Mouse (Mus musculus): ENCODE measurements around the gene Nav3. TPM values are rescaled to one million over a fixed set of nuclear protein-coding genes. Genes with fewer than 3 reads are reported as not detected.
"Not testable (repeated sequence)": the region's sequence is repeated elsewhere in the genome, so short reads cannot be mapped to it uniquely, and the experiment has no call there.

Gene Nav3
- polyA plus RNA-seq, 1 experiment from 2014 or later, result 27.5 TPM

DNA sequence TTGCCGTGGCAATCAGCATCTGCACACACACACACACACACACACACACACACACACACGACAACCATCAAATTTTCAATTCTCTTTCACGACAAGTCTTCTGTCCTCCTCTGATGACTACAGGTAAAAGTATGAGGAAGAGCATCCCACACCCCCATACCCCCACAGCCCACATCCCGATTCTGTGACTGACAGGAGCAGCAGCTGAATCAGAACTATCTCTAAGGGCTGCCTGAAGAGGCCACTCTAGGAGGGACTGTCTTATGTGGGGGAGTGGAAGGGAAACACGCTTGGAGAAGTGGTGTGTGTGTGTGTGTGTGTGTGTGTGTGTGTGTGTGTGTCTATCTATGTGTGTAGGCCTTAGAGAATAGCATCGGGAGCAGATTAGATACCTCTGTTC, 352.7 kb downstream of the Nav3 start:
- 87% methylated on average over 6 of the region's 6 CpGs for WGBS
- Histone ChIP-seq H3K27me3 (no peaks in the 10 kb centered on the region), H3K4me2 (no peak overlapping the region), H3K9ac (no peak overlapping the region), H3K27ac (replicated peaks) (no peak overlapping the region), H3K9me3 (no peaks in the 10 kb centered on the region), H3K36me3 (no peaks in the 10 kb centered on the region), H3K4me1 (replicated peaks) (peaks cover 11% of the 10 kb centered on the region; the same call in 1 of the 2 replicates), H3K4me3 (no peak overlapping the region)
- no peak for ATAC-seq (ENCODE audit: low read depth)

DNA sequence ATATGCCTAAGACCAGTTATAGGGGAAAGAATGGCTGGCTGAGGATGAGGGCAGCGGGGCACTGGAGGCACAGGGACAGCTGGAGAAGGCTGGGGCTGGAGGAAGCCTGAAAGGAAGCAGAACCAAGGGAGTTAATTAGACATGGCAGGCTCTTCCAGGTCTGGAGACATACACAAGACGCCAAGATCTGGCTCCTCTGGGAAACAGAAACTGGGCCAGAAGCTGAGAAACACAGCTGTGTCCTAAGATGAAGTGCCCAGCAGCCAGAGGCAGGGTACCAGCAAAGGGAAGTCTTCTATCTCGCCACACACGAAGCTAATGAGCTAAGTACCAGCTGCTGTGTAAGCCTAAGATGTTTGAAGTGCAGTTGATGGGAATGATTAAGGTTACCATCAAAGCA, 353.8 kb downstream of the Nav3 start:
- no peaks in the 10 kb centered on the region for H3K9me3 ChIP-seq
- no peak overlapping the region for H3K4me3 ChIP-seq
- H3K4me2 ChIP-seq, result no peak overlapping the region
- H3K9ac ChIP-seq, result no peak overlapping the region
- no peak overlapping the region; the same call in 1 of the 2 replicates for H3K27ac ChIP-seq (replicated peaks)
- peaks cover 11% of the 10 kb centered on the region; the same call in 1 of the 2 replicates for H3K4me1 ChIP-seq (replicated peaks)
- H3K27me3 ChIP-seq, result no peaks in the 10 kb centered on the region
- no peak for ATAC-seq (ENCODE audit: low read depth)
- WGBS, result 57% methylated on average over 4 of the region's 4 CpGs
- no peaks in the 10 kb centered on the region for H3K36me3 ChIP-seq

DNA sequence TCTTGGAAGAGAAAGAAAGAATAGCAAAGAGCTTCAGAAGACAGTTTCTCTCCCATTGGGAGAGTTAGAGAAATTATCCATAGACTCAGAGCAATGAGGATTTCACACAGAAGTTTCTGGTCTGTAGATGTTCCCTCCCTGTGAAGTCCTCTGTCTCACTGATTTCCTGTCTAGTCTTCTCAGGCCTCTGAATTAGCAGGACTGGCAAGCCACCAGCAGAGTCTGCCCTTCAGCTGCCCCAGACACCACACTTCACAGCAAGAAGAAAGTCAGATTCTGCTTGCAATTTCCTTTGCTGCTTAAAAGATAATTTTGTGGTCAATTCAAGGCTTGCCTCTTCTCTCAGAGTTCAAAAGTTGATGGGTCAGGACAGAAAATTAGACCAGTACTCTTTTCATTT, 361.6 kb downstream of the Nav3 start:
- ATAC-seq (ENCODE audit: low read depth), result no peak
- no peak overlapping the region for H3K4me2 ChIP-seq
- no peaks in the 10 kb centered on the region for H3K9me3 ChIP-seq
- H3K27ac ChIP-seq (replicated peaks), result no peak overlapping the region
- H3K4me1 ChIP-seq (replicated peaks), result no peaks in the 10 kb centered on the region
- H3K9ac ChIP-seq, result no peak overlapping the region
- H3K4me3 ChIP-seq, result no peak overlapping the region
- no peaks in the 10 kb centered on the region for H3K36me3 ChIP-seq
- no peaks in the 10 kb centered on the region for H3K27me3 ChIP-seq

DNA sequence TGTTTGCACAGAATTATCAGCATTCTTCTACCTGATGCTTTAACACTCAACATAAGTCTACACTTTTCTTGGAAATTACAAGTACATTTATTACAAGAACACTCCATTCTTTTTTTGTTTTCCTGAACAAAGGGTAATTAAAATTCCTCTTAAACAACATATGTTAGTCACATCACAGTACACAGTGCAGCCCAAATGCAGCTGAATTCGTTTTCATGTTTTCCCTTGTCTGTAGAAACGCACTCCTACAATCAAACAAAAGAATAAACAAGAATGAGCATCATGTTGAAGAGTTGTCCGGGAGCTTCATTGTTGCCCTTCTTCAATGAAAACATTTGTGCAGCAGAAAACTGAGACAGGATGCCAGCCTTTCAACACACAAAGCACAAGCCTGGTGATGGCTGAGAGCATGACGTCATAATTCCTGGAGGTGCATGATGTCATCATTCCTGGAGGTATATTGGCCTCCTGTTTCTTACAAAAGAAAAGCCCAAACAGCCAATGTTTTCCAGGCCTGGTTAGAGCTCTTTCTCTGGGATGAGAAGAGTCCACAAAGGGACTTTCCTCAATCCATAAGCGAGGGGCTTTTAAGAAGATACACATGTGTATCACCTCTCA, 367.5 kb downstream of the Nav3 start:
- no peak overlapping the region for H3K4me3 ChIP-seq
- WGBS, result 70% methylated on average over 5 of the region's 5 CpGs
- no peak for ATAC-seq (ENCODE audit: low read depth)
- no peaks in the 10 kb centered on the region for H3K27me3 ChIP-seq
- no peaks in the 10 kb centered on the region for H3K9me3 ChIP-seq
- no peak overlapping the region for H3K9ac ChIP-seq
- no peaks in the 10 kb centered on the region for H3K36me3 ChIP-seq
- no peak overlapping the region for H3K4me2 ChIP-seq
- no peaks in the 10 kb centered on the region for H3K4me1 ChIP-seq (replicated peaks)
- H3K27ac ChIP-seq (replicated peaks), result no peak overlapping the region

DNA sequence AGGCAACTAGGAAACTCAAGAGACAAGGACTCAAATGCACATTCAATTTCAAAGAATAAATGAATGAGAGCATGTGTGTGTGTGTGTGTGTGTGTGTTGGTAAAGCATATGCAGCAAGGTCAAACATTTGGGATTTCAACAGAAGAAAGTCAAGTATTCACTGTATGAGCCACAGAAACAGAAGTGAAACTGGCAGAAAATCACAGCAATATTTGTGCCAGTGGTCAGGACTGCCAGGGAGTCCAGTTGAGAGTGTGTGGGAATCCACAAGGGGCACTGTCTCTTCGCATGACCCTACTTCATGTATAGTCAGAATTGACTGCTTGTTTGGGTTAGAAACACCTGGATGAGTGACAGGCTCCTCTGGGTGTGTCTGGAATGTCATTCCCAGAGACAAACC, 370.1 kb downstream of the Nav3 start:
- no peaks in the 10 kb centered on the region for H3K36me3 ChIP-seq
- no peak for ATAC-seq (ENCODE audit: low read depth)
- WGBS, result 78% methylated on average over 1 of the region's 1 CpGs
- no peaks in the 10 kb centered on the region for H3K9me3 ChIP-seq
- H3K4me1 ChIP-seq (replicated peaks), result no peaks in the 10 kb centered on the region
- no peak overlapping the region for H3K9ac ChIP-seq
- H3K4me3 ChIP-seq, result no peak overlapping the region
- H3K4me2 ChIP-seq, result no peak overlapping the region
- H3K27me3 ChIP-seq, result no peaks in the 10 kb centered on the region
- H3K27ac ChIP-seq (replicated peaks), result no peak overlapping the region

DNA sequence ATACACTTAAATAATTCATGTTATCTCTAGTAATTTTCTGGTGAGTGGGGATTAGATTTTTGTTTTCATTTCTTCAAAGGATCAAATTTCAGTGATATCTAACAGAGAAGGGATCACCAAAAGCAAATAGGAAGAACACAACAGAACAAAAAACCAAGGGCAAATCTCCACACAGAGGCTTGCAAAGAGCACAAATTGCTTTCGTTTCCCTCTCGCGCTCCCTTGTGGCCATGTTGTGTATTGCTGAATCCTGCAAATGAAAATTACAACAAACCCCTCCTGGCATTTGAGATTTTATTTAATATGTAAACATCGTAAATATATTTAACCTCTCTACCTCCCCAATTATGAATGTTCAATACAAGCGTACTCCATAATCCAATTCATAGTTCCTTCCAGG, 370.8 kb downstream of the Nav3 start:
- no peaks in the 10 kb centered on the region for H3K36me3 ChIP-seq
- H3K27me3 ChIP-seq, result no peaks in the 10 kb centered on the region
- H3K4me1 ChIP-seq (replicated peaks), result no peaks in the 10 kb centered on the region
- H3K9me3 ChIP-seq, result no peaks in the 10 kb centered on the region
- no peak overlapping the region for H3K27ac ChIP-seq (replicated peaks)
- H3K4me3 ChIP-seq, result no peak overlapping the region
- ATAC-seq (ENCODE audit: low read depth), result no peak
- H3K4me2 ChIP-seq, result no peak overlapping the region
- no peak overlapping the region for H3K9ac ChIP-seq
- WGBS, result 8% methylated on average over 5 of the region's 5 CpGs

DNA sequence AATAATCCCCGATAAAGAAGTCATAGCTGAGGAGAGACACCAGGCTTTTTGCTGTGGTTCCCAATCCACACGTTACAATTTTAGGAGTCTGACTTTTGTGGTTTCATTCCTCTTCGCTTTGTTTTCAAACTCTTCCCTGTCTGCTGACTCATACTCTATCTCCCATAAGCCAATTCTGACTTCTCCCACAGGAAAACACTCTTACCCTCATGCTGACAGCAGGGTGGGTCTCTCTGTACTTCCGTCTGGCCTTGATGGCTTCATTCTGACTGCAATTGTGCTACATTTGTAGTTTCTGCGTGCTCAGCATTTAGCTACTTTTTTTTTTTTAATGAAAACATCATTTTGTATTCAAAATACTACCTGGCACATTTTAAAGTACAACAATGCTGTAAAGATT, 379.4 kb downstream of the Nav3 start:
- WGBS, result 90% methylated on average over 5 of the region's 5 CpGs
- Histone ChIP-seq H3K4me3 (no peak overlapping the region), H3K4me1 (replicated peaks) (no peaks in the 10 kb centered on the region), H3K27me3 (no peaks in the 10 kb centered on the region), H3K36me3 (no peaks in the 10 kb centered on the region), H3K9ac (no peak overlapping the region), H3K9me3 (no peaks in the 10 kb centered on the region), H3K27ac (replicated peaks) (no peak overlapping the region), H3K4me2 (no peak overlapping the region)
- no peak for ATAC-seq (ENCODE audit: low read depth)

DNA sequence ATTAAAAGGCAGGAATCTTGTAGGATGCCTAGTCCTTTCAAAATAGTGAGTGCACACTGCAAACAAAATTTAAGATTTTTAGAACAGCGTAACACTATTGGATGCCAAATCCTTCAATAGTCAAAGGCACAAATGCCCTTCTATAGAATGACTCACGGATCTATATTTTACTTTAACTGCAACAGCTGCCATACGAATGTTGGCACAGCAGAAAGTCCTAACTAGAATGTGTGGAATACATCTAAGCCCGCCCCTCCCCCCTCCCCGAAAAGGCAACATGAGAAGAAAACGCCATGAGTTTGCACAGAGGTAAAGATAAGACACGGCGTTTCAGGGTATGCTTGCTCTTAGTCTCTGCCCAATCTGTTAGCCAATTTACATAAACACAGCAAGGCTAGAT, 383.6 kb downstream of the Nav3 start:
- Histone ChIP-seq H3K27me3 (no peaks in the 10 kb centered on the region), H3K4me1 (replicated peaks) (no peaks in the 10 kb centered on the region), H3K9ac (no peak overlapping the region), H3K27ac (replicated peaks) (no peak overlapping the region), H3K4me3 (no peak overlapping the region), H3K36me3 (no peaks in the 10 kb centered on the region), H3K9me3 (no peaks in the 10 kb centered on the region), H3K4me2 (no peak overlapping the region)
- no peak for ATAC-seq (ENCODE audit: low read depth)
- 88% methylated on average over 8 of the region's 8 CpGs for WGBS

DNA sequence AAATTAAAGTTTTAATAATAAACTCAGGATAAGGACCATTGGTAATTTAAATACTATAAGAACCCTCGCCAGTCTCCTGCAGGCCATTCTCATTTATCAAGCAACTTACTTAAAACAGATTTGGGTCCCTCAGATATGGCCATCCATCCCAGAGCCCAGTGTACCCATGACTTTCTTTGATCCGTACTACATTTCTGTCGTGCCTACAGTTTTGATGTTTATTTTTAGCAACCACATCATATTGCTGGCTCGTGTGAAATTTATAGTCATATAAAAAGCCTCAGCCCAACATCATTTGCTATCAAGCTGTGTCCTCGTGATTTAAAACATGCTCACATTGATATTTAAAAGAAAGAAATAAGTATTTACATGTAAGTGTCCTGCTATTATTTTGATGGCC, 394.8 kb downstream of the Nav3 start:
- Histone ChIP-seq H3K9ac (no peak overlapping the region), H3K36me3 (no peaks in the 10 kb centered on the region), H3K4me1 (replicated peaks) (no peaks in the 10 kb centered on the region), H3K27me3 (no peaks in the 10 kb centered on the region), H3K4me2 (no peak overlapping the region), H3K4me3 (no peak overlapping the region), H3K27ac (replicated peaks) (no peak overlapping the region), H3K9me3 (no peaks in the 10 kb centered on the region)
- ATAC-seq (ENCODE audit: low read depth), result no peak
- WGBS, result 78% methylated on average over 5 of the region's 5 CpGs

DNA sequence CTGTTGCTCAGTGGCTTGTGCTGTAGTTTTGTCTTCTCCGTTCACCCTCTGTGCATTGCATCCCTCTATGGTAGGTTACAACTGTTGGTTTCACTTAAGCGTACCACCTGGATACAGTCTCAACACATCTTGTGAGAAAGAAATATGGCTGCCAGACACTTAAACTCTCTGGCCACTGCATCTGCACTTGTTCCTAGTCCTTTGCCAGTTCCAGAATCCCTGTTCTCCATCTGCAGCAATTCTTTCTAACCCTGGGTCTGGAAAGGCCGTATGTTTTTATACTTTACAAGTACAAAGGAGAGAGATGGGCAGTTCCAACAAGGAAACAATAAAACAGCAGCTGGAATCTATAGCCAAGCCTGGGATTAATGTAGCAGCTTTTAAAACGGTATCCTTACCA, 418.5 kb downstream of the Nav3 start:
- Histone ChIP-seq H3K27me3 (no peaks in the 10 kb centered on the region), H3K9me3 (no peaks in the 10 kb centered on the region), H3K27ac (replicated peaks) (no peak overlapping the region), H3K4me3 (no peak overlapping the region), H3K9ac (no peak overlapping the region), H3K4me1 (replicated peaks) (no peaks in the 10 kb centered on the region), H3K36me3 (no peaks in the 10 kb centered on the region), H3K4me2 (no peak overlapping the region)
- 79% methylated on average over 4 of the region's 4 CpGs for WGBS
- no peak for ATAC-seq (ENCODE audit: low read depth)

DNA sequence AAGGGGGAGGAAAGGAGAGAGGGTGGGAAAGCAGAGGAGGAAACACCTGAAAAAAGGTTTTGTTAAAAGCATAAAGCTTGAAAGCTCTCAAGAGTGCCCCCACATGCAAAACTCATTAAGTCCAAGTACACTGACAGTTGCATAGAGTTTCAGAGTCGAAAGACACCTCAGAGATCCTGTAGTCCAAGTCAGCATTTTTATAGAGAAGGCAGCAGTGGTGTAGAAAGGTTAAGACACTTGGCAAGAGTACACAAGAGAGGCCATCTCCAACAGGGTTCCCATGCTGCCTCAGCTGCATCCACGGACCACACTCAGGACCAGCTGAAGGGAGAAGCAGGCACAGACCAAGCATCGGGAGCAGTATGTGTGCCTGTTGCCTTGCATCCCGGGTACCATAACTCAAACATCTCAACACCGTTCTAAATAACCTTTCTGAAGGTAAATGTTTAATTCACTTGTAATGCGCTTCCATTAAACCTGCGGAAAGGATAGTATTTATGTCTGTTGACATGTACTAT, 421.4 kb downstream of the Nav3 start:
- WGBS, result 84% methylated on average over 7 of the region's 7 CpGs
- Histone ChIP-seq H3K4me1 (replicated peaks) (no peaks in the 10 kb centered on the region), H3K4me3 (no peak overlapping the region), H3K36me3 (no peaks in the 10 kb centered on the region), H3K4me2 (no peak overlapping the region), H3K9me3 (no peaks in the 10 kb centered on the region), H3K9ac (no peak overlapping the region), H3K27ac (replicated peaks) (no peak overlapping the region), H3K27me3 (no peaks in the 10 kb centered on the region)
- no peak for ATAC-seq (ENCODE audit: low read depth)

DNA sequence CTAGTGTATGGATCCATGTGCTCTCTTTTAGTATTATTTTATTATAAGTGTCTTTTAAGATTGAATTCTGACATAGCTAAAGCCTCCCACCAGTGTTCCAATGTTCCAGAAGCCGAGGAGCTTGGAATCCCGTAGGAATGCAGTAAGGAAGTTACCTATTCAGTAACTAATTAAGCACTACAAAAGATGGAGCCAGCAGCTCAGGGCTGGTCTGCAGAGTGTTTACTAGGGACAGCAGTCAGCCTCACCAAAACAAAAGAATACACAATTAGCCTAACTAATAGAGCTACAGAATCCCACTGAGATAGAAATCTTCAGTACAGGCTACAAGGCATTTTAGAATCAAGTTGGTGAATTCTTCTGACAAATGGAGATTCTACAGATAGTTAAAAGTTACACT, 431.1 kb downstream of the Nav3 start:
- 44% methylated on average over 2 of the region's 2 CpGs for WGBS
- not testable (repeated sequence) for H3K4me1 ChIP-seq (replicated peaks); ATAC-seq (ENCODE audit: low read depth); H3K9ac ChIP-seq; H3K9me3 ChIP-seq; H3K4me2 ChIP-seq; H3K27me3 ChIP-seq; H3K36me3 ChIP-seq; H3K4me3 ChIP-seq; H3K27ac ChIP-seq (replicated peaks)

DNA sequence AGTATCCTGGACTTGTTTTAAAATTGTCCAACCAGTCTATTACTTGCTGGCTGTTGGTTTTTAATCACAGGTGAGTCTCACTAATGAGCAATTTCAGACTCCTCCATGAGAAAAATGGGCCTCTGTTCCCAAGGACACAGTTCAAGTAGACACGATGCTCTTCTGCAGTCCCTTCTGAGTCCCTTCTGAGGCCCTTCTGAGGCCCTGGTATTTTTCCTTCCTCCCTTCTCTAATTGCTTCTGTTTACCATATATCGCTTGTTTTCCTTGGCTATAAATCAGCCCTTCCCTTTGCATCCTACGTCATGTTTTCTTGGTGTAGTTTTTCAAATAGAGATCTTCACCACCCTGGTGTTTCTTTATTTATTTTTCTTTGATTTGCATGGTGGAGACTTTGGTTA, 433.9 kb downstream of the Nav3 start:
- Histone ChIP-seq H3K4me2 (no peak overlapping the region), H3K27ac (replicated peaks) (no peak overlapping the region), H3K27me3 (no peaks in the 10 kb centered on the region), H3K36me3 (no peaks in the 10 kb centered on the region), H3K9ac (no peak overlapping the region), H3K4me1 (replicated peaks) (no peaks in the 10 kb centered on the region), H3K9me3 (no peaks in the 10 kb centered on the region), H3K4me3 (no peak overlapping the region)
- ATAC-seq (ENCODE audit: low read depth), result no peak
- 72% methylated on average over 3 of the region's 3 CpGs for WGBS
